Mouse (Mus musculus) heart, adult 8-10 months (tissue): ENCODE measurements at regions not wholly inside any gene's neighbourhood (a gene's known extent, or its start where the extent isn't known, plus 50 kb on each side); places are given as distances from the start of the nearest gene placed in this dataset.

Experiments
- DNase-seq: peaks from one replicate; pipeline ENCODE4 v3.0.0; 2022; ENCODE audit warnings: low spot score

DNA sequence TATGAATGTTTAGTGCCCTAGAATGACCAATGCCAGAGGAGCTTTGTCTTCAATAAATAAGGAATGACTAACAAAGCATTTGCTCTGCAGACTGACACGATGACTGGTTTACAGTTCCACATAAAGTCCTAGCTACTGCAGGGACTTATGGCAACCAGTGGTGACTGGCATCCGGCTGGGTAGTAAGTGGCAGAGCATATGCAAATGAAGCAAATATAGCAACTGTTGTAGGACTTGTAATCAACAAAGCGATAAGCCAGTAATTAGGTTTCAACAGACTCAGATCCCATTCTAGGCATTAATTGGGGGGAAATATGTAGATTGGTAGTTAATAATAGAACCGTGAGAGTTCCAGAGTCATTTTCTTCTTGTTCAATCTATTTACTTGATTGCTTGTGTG is 379.2 kb upstream of the Sptlc3 start:
- no peak for DNase-seq

DNA sequence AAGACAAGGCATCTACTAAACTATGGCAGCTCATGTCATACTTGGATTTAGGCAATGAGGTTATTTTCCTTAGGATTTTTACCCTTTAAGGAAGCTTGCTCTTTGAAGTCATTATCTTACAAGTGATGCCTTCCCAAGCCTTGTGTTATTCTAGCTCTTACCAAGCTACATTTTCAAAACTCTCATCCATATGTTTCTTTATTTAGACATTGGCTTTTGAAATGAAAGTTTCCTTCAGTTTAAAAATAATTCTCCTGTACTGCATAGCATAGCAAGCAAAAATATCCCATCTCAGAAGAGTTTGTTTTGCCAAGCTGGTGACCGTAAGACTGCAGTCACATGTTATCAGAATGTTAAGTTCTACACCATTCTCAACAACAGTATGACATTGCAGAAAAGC is 372.8 kb upstream of the Sptlc3 start:
- no peak for DNase-seq

DNA sequence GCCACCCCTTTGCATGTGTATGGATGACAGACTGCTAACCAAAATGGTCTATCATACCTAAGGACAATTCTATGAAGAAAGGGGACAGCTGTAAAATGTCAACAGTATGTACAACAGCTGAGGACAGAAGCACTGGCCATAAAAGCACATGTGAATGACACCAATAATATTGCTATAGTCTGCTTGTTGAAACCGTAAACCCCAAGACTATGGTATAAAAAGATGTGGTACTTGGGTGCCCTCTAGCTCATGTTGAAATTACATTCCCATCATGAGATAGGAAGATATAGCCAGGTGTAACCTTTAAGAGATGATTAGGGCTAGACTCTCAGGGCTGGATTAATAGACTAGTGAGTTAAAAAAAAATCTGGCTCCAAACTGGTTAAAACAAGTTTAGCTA is 361.6 kb upstream of the Sptlc3 start:
- DNase-seq = no peak

DNA sequence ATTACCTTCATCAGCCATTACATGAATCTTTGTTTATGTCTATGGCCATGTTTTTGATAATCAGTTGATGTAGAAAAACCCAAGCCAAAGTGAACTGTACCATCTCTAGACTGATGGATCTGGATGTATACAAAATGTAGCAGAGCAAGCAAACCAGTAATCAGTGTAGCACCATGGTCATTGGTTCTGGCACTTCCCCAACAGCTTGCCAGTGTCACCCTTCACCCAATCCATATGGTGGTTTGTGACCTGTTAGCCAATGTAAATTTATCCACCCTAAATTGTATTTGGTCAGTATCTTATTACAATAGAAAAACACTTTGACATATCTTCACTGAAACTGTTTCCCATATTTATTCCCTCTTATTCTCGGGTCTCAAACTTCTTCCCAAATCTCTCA is 346.7 kb upstream of the Sptlc3 start:
- no peak for DNase-seq

DNA sequence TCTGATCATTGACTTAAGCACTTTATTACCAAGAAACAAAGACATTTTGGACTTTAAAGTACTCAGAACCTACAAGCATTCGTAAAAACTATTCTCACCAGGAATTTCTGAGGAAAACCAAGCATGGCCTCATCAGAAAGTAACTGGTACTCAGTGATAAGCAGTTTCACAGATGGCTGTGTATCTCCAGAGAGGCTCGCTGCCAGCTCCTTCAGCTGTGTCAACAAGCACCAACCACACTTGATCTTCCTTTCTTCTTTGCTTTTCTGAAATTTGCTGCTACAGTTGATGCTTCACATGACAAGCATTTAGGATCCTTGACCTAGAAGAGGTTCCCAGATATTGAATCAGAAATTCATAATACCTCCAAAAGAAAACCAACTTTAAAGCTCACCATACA is 314.1 kb upstream of the Sptlc3 start:
- no peak for DNase-seq

DNA sequence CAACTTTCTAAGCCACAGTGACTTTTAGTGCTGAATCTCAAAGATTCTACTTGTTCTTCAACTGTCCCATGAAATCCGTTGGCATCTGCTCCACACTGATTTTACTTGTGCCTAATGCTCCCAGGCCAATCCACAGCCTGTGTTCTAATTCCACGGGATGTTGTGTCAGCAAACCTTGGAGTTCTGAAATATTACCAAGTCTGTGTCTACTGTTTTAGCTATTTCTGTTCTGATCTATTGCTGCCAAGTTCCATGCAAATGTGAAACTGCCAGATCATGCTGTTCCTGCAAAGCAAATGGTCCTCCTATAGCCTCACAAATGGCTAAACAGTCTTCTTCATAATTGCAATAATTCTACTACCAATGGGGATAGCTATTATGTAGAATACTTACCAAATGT is 295.4 kb upstream of the Sptlc3 start:
- DNase-seq = no peak

- DNase-seq = no peak
Measured at GRCm38 (mm10) chr2:139207649-139208048, 286.1 kb upstream of the Sptlc3 start.

- no peak for DNase-seq
Measured at GRCm38 (mm10) chr2:139220757-139221400, 272.8 kb upstream of the Sptlc3 start.

DNA sequence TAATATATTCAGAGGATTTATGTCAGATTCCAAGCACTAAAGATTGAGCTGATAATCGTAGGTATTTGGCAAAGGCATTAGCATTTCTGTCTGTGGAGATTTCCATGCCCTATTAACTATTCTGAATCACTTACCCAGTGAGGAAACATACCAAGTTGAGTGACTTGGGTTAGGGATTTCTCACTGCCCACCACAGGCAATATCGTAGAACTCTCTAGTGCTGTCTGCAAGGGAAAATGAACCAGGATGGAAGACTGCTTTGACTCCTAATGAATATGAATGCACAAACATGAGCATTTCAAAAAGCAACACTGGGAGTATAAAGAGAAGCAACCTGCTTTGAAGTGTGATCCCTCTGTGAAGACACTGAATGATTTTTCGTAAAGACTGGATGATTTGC is 263.3 kb upstream of the Sptlc3 start:
- no peak for DNase-seq

DNA sequence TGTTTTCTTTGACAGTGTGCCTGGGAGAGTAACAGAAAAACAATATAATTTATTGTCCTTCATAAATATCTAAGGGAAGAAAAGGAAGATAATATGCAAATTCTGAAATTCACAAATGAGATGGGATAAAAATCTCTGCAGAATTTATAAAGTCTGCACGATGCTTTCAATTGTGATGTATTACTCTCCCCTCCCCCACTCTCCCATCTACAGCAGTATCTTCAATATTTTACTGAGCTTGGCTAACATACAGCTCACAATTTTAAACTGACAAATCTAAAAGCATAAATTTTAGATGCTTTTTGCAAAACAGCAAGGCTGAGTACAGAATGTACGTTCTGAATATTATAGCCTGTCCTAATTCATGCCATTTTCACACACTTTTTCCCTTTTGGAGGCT is 243.6 kb upstream of the Sptlc3 start:
- no peak for DNase-seq

DNA sequence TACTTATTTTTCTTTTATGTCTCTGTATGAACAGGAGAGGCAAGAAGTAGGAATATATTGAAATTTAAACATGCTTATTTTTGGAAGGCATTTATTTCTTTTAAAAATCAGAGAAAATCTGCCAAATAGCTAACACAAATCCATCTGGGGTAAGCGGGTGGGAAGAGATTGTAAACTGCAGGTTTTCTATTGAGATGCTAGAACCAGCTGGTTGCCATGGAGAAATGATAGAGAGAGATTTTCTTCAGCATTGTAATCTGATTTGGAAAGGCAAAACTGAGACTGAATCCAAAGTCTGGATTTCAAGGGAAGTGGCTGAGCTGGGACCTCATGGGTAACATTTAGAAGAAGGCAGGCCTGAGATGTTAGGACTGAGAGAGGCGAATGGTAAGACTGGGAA is 226.6 kb upstream of the Sptlc3 start:
- DNase-seq = no peak

GRCm38 (mm10) chr2:139276581-139276980 is 217.1 kb upstream of the Sptlc3 start:
- DNase-seq = no peak

DNA sequence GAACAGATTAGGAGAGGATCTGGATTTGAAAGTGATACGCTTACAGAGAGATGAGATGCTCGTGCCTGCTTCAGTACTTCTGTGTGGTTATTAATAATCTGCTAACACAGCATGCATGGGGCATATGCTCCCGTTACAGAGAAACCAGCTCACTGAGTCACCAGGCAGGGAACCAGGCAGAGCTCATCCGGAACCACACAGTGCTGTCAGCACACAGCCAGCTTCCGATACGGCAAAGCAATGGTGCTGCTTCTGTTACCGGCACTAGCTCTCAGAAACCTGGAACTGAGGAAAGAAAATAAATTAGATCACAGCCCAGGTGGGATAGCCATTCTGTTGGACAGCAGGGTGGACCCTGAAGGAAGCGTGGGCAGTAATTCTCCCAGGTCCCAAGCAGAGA is 216.1 kb upstream of the Sptlc3 start:
- no peak for DNase-seq

DNA sequence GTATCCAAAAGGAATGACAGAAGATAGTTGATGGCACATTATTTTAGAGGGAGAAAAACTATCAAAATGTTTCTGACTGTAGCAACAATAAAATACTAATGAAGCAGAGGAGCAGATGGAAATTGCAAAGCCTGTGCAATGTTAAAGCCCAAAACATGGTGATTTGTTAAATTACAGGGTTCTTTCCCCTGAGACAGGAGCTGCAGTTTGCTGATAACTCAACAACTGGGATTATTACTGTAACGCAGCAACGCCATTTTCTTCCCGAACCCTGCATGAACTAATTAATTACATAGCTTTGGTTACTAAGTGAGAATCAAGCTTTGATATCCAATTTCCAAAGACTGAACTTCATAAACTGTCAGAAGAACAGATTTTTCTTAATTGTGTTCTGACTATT is 212.7 kb upstream of the Sptlc3 start:
- no peak for DNase-seq

- DNase-seq = no peak
Measured at GRCm38 (mm10) chr2:139284315-139284714, 209.4 kb upstream of the Sptlc3 start.

DNA sequence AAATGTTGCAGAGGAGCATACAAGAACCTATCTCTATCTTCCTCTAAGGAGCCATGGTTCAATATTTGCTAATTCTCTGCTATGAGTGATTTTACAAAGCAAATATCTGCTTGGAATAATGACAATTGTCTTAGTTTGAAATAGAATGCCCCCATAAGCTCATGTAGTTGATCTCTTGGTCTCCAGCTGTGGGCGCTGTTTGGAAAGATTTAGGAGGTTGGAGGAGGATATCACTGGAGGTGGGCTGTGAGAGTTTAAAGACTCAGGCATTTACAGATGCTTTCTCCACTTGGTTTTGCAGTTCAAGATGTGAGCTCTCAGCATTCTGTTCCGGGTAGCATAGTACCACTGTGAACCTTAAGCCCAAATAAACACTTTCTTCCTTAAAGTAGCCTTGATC is 207.3 kb upstream of the Sptlc3 start:
- no peak for DNase-seq

GRCm38 (mm10) chr2:139298541-139299152 is 195.1 kb upstream of the Sptlc3 start:
- no peak for DNase-seq

DNA sequence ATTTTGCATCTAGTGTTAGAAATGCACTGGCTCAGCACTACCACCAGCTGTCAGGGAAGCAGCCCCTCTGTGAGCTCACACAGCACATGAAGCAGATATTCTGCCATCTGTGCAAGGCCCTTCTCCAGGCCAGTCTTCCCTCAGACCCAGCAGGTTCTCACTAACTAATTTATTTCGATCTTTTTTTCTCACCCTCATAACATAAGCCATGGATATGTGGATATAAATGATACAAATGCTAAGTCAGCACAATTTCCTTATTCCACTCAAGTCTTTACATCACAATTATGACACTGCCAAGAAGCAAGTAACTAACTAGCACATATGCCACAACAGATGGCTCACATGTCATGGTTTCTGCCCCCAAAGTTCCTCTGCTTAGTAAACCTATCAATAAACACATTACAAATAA is 182.3 kb upstream of the Sptlc3 start:
- no peak for DNase-seq

GRCm38 (mm10) chr2:139312053-139312452 is 181.7 kb upstream of the Sptlc3 start:
- no peak for DNase-seq

DNA sequence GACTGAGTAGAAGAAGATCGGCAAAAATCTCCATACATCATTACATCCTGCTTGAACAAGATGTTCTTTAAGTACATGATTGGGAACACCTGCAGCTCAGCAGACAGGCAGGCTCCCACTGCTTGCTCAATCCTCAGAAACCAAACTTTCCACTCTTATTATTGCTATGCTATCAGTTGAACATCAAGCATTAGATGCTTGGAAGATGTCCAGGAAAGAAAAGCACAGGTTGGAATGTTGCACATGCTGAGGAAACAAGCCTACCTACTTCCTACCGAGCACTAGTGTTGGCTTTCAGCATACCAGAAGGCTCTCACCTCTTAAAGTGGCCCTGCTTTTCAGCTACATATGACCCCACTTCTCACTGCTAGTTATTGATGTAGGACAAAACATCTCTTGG is 171.2 kb upstream of the Sptlc3 start:
- no peak for DNase-seq

GRCm38 (mm10) chr2:139325501-139325900 is 168.2 kb upstream of the Sptlc3 start:
- DNase-seq = no peak

DNA sequence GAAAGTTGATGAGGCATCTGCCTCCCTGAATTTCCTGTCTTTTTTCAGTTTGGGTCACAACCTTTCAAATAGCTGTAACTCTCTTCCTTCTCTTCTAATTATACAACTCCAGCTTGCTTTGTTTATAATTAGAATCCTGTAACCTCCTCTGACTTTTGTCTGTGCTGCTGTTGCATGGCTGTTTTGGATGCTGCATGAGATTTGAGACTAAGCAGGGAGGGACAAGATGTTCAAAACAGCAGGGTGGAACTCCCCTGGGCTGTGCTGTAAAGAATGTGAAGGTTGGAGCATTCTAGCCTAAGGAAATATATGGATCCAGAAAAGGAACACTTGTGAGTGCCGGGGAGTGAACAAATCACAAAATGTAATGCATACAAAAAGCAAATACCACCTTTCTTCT is 159.0 kb upstream of the Sptlc3 start:
- DNase-seq = no peak

DNA sequence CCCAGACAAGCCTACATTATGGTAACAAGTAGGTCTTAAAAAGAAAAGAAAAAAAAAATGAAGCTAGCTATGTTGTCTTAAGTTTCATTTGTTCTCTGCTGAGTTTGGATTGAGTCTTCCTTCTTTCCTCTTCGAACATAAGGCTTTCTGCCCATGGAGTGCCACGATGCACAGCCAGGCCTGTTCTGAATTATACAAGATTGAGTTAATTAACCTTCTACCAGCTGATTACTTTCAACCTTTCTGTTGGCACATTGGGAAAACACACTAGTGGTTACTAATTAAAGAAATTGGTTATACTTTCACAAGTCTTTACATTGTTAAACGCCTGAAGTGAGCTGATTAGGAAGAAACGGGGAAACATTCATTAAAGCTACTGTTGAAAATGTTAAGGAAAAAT is 155.5 kb upstream of the Sptlc3 start:
- no peak for DNase-seq
